Mouse (Mus musculus): ENCODE results near the gene Kcnmb1.

- no peak for TF ChIP-seq CTCF (IDR thresholded peaks at IDR 0.05; ENCODE audit: insufficient read depth, low read length)
- TF ChIP-seq POLR2A (IDR thresholded peaks at IDR 0.05; ENCODE audit: borderline replicate concordance, extremely low read depth, low read depth, low read length): no peak
Observed at GRCm38 (mm10) chr11:33929412-33929811, 33.4 kb upstream of the Kcnmb1 start.

Measured in lung, adult 2 months (tissue).